Mouse (Mus musculus): Measurements from ENCODE around the gene Wwox. TPM values are rescaled to one million over a fixed set of nuclear protein-coding genes. Genes with fewer than 3 reads are reported as not detected.
A peak's percentile ranks its signal among the peaks of the same experiment; 100 is the strongest.

Wwox gene
- polyA plus RNA-seq, 1 experiment from 2014 or later = 11.6 TPM

- no peaks in the 10 kb centered on the region for H3K27me3 ChIP-seq (replicated peaks; ENCODE audit: insufficient read depth, low read length)
- no peak overlapping the region for H3K27ac ChIP-seq (ENCODE audit: low read length)
- no peak overlapping the region for H3K4me2 ChIP-seq (replicated peaks; ENCODE audit: low read depth, low read length)
- no peak overlapping the region for H3K4me3 ChIP-seq (ENCODE audit: low read depth, low read length)
- H3K9ac ChIP-seq (replicated peaks; ENCODE audit: low read depth) = no peak overlapping the region
- H3K4me1 ChIP-seq (ENCODE audit: insufficient read depth, low read depth, low read length) = no peaks in the 10 kb centered on the region
- DNase-seq (ENCODE audit: low spot score) (no peak), ATAC-seq (no peak)
- H3K36me3 ChIP-seq (ENCODE audit: insufficient read depth, low read length) = no peaks in the 10 kb centered on the region
- TF ChIP-seq CTCF (IDR thresholded peaks at IDR 0.05) (no peak), EP300 (IDR thresholded peaks at IDR 0.05) (no peak)
- WGBS = 81% methylated on average over 13 of the region's 13 CpGs
- no peaks in the 10 kb centered on the region for H3K9me3 ChIP-seq (ENCODE audit: low read length)
Measured at GRCm38 (mm10) chr8:114990865-114991613, 551.6 kb downstream of the Wwox start.

GRCm38 (mm10) chr8:115000736-115001135 is 561.3 kb downstream of the Wwox start:
- no peaks in the 10 kb centered on the region for H3K36me3 ChIP-seq (ENCODE audit: insufficient read depth, low read length)
- no peak for DNase-seq (ENCODE audit: low spot score)
- H3K9me3 ChIP-seq (ENCODE audit: low read length) = no peaks in the 10 kb centered on the region
- ATAC-seq = no peak
- no peak overlapping the region for H3K27ac ChIP-seq (ENCODE audit: low read length)
- TF ChIP-seq EP300 (IDR thresholded peaks at IDR 0.05) (no peak), CTCF (IDR thresholded peaks at IDR 0.05) (no peak)
- no peaks in the 10 kb centered on the region for H3K27me3 ChIP-seq (replicated peaks; ENCODE audit: insufficient read depth, low read length)
- WGBS = 80% methylated on average over 11 of the region's 11 CpGs
- H3K4me1 ChIP-seq (ENCODE audit: insufficient read depth, low read depth, low read length) = no peaks in the 10 kb centered on the region
- H3K4me2 ChIP-seq (replicated peaks; ENCODE audit: low read depth, low read length) = no peak overlapping the region
- no peak overlapping the region for H3K4me3 ChIP-seq (ENCODE audit: low read depth, low read length)
- no peak overlapping the region for H3K9ac ChIP-seq (replicated peaks; ENCODE audit: low read depth)

DNA sequence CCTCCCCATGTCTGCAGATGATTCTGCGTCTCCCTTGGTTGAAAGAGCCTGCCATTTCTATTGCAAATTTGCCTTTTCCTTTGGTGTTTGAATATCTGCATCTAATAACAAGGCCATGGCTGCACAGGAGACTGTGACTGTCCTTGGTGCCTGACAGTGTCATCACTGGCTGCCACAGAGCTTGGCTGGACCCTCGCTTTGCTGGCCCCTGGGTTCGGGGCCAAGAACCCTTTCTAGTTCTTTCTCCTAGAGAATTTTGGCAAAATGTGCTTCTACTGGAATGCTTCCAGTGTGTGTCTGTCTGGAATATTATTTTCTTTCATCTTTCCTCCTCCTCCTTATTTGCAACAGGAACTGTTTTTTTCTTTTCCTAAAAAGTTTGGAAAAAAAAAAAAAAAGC is 565.6 kb downstream of the Wwox start:
- H3K4me1 ChIP-seq (ENCODE audit: insufficient read depth, low read depth, low read length) = peaks cover 12% of the 10 kb centered on the region; the same call in 1 of the 2 replicates
- no peaks in the 10 kb centered on the region for H3K9me3 ChIP-seq (ENCODE audit: low read length)
- DNase-seq (ENCODE audit: low spot score) = no peak
- H3K4me3 ChIP-seq (ENCODE audit: low read depth, low read length) = no peak overlapping the region
- no peaks in the 10 kb centered on the region for H3K27me3 ChIP-seq (replicated peaks; ENCODE audit: insufficient read depth, low read length)
- no peak for TF ChIP-seq CTCF (IDR thresholded peaks at IDR 0.05)
- TF ChIP-seq EP300 (IDR thresholded peaks at IDR 0.05) = no peak
- H3K4me2 ChIP-seq (replicated peaks; ENCODE audit: low read depth, low read length) = no peak overlapping the region
- ATAC-seq = no peak
- no peak overlapping the region for H3K27ac ChIP-seq (ENCODE audit: low read length)
- H3K9ac ChIP-seq (replicated peaks; ENCODE audit: low read depth) = no peak overlapping the region
- WGBS = 65% methylated on average over 3 of the region's 3 CpGs
- no peaks in the 10 kb centered on the region for H3K36me3 ChIP-seq (ENCODE audit: insufficient read depth, low read length)

- Histone ChIP-seq H3K4me3 (ENCODE audit: low read depth, low read length) (no peak overlapping the region), H3K36me3 (ENCODE audit: insufficient read depth, low read length) (no peaks in the 10 kb centered on the region), H3K27me3 (replicated peaks; ENCODE audit: insufficient read depth, low read length) (no peaks in the 10 kb centered on the region), H3K4me1 (ENCODE audit: insufficient read depth, low read depth, low read length) (peaks cover 12% of the 10 kb centered on the region; the same call in 1 of the 2 replicates), H3K4me2 (replicated peaks; ENCODE audit: low read depth, low read length) (no peak overlapping the region), H3K9me3 (ENCODE audit: low read length) (no peaks in the 10 kb centered on the region), H3K9ac (replicated peaks; ENCODE audit: low read depth) (no peak overlapping the region), H3K27ac (ENCODE audit: low read length) (0 out of 2 replicates have a peak overlapping the region, but pooled peaks have one; percentile 9)
- 67% methylated on average over 8 of the region's 8 CpGs for WGBS
- no peak for TF ChIP-seq EP300 (IDR thresholded peaks at IDR 0.05)
- no peak for TF ChIP-seq CTCF (IDR thresholded peaks at IDR 0.05)
- ATAC-seq = no peak
- no peak for DNase-seq (ENCODE audit: low spot score)
Measured at GRCm38 (mm10) chr8:115006561-115006960, 567.1 kb downstream of the Wwox start.

DNA sequence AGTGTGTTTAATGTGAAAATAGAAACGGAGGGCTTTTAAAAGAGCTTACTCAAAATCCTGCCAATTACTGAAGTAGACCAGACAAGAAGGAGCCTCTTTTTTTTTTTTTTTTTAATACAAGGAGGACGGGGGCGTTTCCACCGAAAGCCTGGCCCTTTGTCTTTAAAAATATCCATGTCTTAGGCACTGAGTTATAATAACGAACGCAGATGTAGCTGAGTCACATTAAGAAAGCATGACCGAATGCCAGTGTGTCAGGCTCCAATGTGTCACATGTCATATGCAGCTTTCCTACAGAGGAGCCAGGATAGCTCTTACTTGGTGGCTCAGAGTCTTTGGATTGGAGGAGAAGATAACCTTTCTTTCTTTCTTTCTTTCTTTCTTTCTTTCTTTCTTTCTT is 567.8 kb downstream of the Wwox start:
- DNase-seq (ENCODE audit: low spot score) (peak; percentile 32), ATAC-seq (no peak)
- Histone ChIP-seq H3K4me1 (ENCODE audit: insufficient read depth, low read depth, low read length) (peaks cover 12% of the 10 kb centered on the region; the same call in 1 of the 2 replicates), H3K4me2 (replicated peaks; ENCODE audit: low read depth, low read length) (no peak overlapping the region), H3K27ac (ENCODE audit: low read length) (no peak overlapping the region), H3K9ac (replicated peaks; ENCODE audit: low read depth) (no peak overlapping the region), H3K27me3 (replicated peaks; ENCODE audit: insufficient read depth, low read length) (no peaks in the 10 kb centered on the region), H3K36me3 (ENCODE audit: insufficient read depth, low read length) (no peaks in the 10 kb centered on the region), H3K9me3 (ENCODE audit: low read length) (no peaks in the 10 kb centered on the region), H3K4me3 (ENCODE audit: low read depth, low read length) (no peak overlapping the region)
- TF ChIP-seq EP300 (IDR thresholded peaks at IDR 0.05) = no peak
- TF ChIP-seq CTCF (IDR thresholded peaks at IDR 0.05) = no peak
- WGBS = 51% methylated on average over 7 of the region's 7 CpGs

DNA sequence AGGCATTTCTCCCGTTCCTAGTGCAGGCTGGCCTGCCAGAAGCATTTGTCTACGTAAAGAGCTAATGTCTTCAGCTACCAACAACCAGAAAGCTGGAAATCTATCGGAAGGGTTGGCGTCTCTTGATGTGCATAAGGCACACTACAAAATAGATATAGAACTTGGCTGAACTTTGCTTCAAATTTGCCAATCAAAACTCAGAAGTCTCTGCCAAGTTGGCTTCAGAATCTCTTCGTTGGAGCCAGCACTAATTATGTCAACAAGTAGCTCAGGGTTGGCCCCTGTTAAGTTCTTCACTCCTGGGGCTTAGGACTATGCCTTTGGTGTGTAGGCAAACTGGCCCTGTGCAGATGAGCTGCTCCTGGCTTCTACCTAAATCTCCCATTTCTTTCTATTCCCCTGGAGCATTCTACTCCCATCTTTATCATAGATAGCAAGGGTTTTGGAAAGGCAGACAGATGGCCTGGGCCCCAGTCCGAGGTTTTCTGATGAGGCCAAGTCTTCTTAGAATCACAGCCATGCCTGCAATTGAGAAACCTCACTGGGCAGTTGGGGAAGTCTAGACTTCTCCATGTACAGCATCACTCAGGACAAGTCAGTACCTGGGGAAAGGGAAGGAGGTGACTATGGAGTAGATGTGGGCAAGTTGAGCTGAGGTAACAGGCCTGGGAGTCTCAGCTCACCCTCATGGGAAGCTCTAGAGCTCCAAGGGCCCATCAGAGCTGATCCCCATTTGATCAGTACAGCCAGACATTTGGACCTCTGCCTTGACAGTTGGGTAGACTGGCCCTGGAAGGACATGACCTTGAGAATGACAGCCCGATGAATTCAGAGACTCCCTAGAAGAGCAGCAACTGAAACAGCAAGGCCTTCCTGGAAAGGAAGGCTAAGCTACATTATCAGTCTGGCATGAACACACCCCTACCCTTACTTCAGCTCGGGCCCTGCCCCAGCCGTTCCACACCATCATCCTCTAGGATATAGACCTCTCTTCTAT is 569.5 kb downstream of the Wwox start:
- H3K9me3 ChIP-seq (ENCODE audit: low read length) = no peaks in the 10 kb centered on the region
- DNase-seq (ENCODE audit: low spot score) = peak; percentile 42
- TF ChIP-seq EP300 (IDR thresholded peaks at IDR 0.05) (peak; percentile 32), CTCF (IDR thresholded peaks at IDR 0.05) (no peak)
- WGBS = 66% methylated on average over 9 of the region's 9 CpGs
- H3K4me1 ChIP-seq (ENCODE audit: insufficient read depth, low read depth, low read length) = peaks cover 12% of the 10 kb centered on the region; the same call in 1 of the 2 replicates
- H3K9ac ChIP-seq (replicated peaks; ENCODE audit: low read depth) = no peak overlapping the region
- H3K27ac ChIP-seq (ENCODE audit: low read length) = 0 out of 2 replicates have a peak overlapping the region, but pooled peaks have one; percentile 5
- peak; percentile 23; the same call in 1 of the 2 replicates for ATAC-seq
- no peaks in the 10 kb centered on the region for H3K27me3 ChIP-seq (replicated peaks; ENCODE audit: insufficient read depth, low read length)
- no peak overlapping the region for H3K4me2 ChIP-seq (replicated peaks; ENCODE audit: low read depth, low read length)
- H3K4me3 ChIP-seq (ENCODE audit: low read depth, low read length) = no peak overlapping the region
- H3K36me3 ChIP-seq (ENCODE audit: insufficient read depth, low read length) = no peaks in the 10 kb centered on the region

All from lung, postnatal 0 days (tissue).